Mouse (Mus musculus): Measurements from ENCODE around the gene Gk.

- TF ChIP-seq POLR2A (IDR thresholded peaks at IDR 0.05; ENCODE audit: control insufficient read depth, low read depth, low read length) (no peak), CTCF (IDR thresholded peaks at IDR 0.05; ENCODE audit: control insufficient read depth, insufficient read depth, insufficient replicate concordance, low read depth, low read length) (no peak)
Measured at GRCm38 (mm10) chrX:85731133-85731938, 45.3 kb downstream of the Gk start.
